Mouse (Mus musculus): ENCODE measurements around the gene Kirrel3. TPM values are rescaled to one million over a fixed set of nuclear protein-coding genes. Genes with fewer than 3 reads are reported as not detected.

Gene Kirrel3
- polyA plus RNA-seq, 1 experiment from 2014 or later, result 6.9 TPM

DNA sequence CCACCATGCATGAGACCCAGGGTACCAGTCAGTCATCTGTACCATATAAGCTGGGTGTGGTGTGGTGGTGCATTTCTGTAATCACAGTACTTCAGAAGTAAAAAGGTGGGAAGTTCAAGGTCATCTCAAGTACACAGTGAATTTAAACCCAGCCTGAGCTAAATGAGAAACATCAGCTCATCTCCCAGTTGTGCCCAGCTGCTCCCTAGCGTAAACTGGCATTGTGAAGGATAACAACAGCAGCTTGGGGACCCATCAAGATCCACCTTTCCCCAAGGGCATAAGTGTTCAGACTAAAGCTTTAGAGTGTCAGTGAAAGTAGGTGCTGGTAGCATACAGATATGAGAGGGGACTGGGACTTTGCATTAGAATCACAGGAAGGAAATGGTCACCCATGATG lies 488.6 kb downstream of the Kirrel3 start:
- Histone ChIP-seq H3K9me3 (ENCODE audit: control insufficient read depth, low read length) (no peaks in the 10 kb centered on the region), H3K4me3 (ENCODE audit: low read depth, low read length) (no peak overlapping the region), H3K4me2 (ENCODE audit: low read depth, low read length) (no peak overlapping the region), H3K4me1 (ENCODE audit: control insufficient read depth, insufficient read depth, low read length) (0 out of 2 replicates have a peak, but pooled peaks cover 7% of the 10 kb centered on the region), H3K27me3 (replicated peaks; ENCODE audit: control insufficient read depth, insufficient read depth, low read length) (no peaks in the 10 kb centered on the region), H3K27ac (replicated peaks; ENCODE audit: low read depth, low read length) (no peak overlapping the region), H3K36me3 (ENCODE audit: control insufficient read depth, insufficient read depth, low read length) (no peaks in the 10 kb centered on the region), H3K9ac (ENCODE audit: low read depth, low read length) (no peak overlapping the region)
- WGBS, result 90% methylated on average over 1 of the region's 1 CpGs
- ATAC-seq (ENCODE audit: low read depth) (no peak), DNase-seq (ENCODE audit: low spot score) (no peak)

DNA sequence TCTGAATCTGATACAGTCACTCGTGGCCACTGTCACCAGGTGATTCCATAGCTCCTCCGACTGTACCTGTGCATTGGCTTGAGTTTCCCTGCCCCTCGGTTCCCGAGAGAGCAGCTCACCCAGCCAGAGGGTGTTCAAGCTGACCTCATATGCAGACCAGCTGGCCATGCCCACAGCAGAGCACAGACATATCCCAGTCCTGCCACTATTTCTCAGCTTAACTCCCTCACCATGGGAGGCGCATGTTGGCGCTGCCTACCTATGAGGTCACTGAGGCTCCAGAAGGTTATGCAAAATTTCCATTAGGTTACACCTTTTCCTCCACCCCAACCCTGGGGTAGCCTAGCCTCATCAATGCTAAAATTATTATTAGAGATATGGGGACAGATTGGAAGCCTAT lies 489.6 kb downstream of the Kirrel3 start:
- Histone ChIP-seq H3K9ac (ENCODE audit: low read depth, low read length) (no peak overlapping the region), H3K4me2 (ENCODE audit: low read depth, low read length) (no peak overlapping the region), H3K9me3 (ENCODE audit: control insufficient read depth, low read length) (no peaks in the 10 kb centered on the region), H3K27ac (replicated peaks; ENCODE audit: low read depth, low read length) (no peak overlapping the region), H3K36me3 (ENCODE audit: control insufficient read depth, insufficient read depth, low read length) (no peaks in the 10 kb centered on the region), H3K4me1 (ENCODE audit: control insufficient read depth, insufficient read depth, low read length) (0 out of 2 replicates have a peak, but pooled peaks cover 4% of the 10 kb centered on the region), H3K27me3 (replicated peaks; ENCODE audit: control insufficient read depth, insufficient read depth, low read length) (no peaks in the 10 kb centered on the region), H3K4me3 (ENCODE audit: low read depth, low read length) (no peak overlapping the region)
- no peak for ATAC-seq (ENCODE audit: low read depth)
- DNase-seq (ENCODE audit: low spot score), result no peak
- WGBS, result 89% methylated on average over 6 of the region's 6 CpGs

DNA sequence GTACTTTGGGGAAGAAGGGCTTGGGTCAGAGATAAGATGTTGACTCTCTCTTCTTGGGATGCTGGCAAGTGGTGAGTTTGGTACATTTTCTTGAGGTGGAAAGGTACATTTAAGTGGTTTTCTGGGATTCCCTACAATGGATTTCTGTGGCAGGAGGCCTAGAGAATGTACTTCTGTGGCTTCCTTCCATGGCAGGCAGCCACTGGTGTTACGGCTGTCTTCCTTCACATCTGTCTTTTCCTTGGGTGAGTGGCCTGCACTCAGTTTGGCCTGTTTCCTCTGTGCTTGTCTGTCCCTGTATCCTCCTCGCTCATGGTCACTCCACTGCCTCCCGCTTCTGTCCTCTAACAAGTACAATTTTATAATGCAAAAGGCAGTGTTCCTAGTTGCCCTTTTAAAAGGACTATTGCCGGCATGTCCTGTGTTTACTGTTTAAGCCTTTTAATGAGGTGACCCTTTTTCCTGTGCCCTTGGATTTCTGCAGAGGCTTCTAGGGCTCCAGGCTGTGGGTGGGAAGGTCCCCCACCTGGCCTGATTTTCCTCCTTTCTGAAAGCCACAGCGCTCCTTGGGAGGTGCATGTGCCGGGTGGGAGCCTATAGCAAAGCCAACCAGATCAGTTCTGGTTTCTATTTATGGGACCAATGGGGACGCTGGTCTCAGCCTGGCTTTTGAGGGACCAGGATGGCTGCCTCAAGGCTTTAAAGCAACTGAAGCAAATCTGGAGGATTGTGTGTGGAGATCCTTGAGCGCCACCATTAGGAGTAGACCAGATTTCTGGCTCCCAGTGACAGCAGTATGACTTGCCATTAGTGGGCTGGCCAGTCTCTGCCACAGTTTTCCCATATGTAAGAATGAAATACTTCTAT lies 491.1 kb downstream of the Kirrel3 start:
- no peak overlapping the region for H3K27ac ChIP-seq (replicated peaks; ENCODE audit: low read depth, low read length)
- no peaks in the 10 kb centered on the region for H3K27me3 ChIP-seq (replicated peaks; ENCODE audit: control insufficient read depth, insufficient read depth, low read length)
- 0 out of 2 replicates have a peak, but pooled peaks cover 4% of the 10 kb centered on the region for H3K4me1 ChIP-seq (ENCODE audit: control insufficient read depth, insufficient read depth, low read length)
- H3K4me2 ChIP-seq (ENCODE audit: low read depth, low read length), result no peak overlapping the region
- ATAC-seq (ENCODE audit: low read depth) (no peak), DNase-seq (ENCODE audit: low spot score) (no peak)
- 72% methylated on average over 8 of the region's 8 CpGs for WGBS
- H3K4me3 ChIP-seq (ENCODE audit: low read depth, low read length), result no peak overlapping the region
- no peaks in the 10 kb centered on the region for H3K9me3 ChIP-seq (ENCODE audit: control insufficient read depth, low read length)
- H3K9ac ChIP-seq (ENCODE audit: low read depth, low read length), result no peak overlapping the region
- H3K36me3 ChIP-seq (ENCODE audit: control insufficient read depth, insufficient read depth, low read length), result no peaks in the 10 kb centered on the region

DNA sequence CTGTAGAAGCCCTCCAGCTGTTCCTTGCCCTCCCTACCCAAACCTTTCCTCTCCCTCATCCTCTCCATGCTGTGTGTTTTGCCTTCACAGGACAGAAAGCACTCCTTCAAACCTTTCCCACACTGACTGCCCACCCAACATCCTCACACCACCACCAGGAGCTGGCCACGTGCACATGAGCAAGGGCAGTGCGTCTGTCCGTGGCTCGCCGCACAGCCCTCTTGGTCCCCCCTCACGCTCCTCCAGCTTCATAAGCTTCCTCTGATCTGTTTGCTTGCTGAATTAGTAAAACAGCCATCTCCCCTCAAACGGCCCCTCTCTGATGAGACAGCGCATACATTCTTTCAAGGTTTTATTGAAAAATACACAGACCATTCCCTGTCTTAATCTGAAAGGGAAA lies 492.0 kb downstream of the Kirrel3 start:
- WGBS, result 74% methylated on average over 8 of the region's 8 CpGs
- no peaks in the 10 kb centered on the region for H3K27me3 ChIP-seq (replicated peaks; ENCODE audit: control insufficient read depth, insufficient read depth, low read length)
- H3K4me3 ChIP-seq (ENCODE audit: low read depth, low read length), result no peak overlapping the region
- H3K4me1 ChIP-seq (ENCODE audit: control insufficient read depth, insufficient read depth, low read length), result 0 out of 2 replicates have a peak, but pooled peaks cover 4% of the 10 kb centered on the region
- ATAC-seq (ENCODE audit: low read depth), result no peak
- no peaks in the 10 kb centered on the region for H3K9me3 ChIP-seq (ENCODE audit: control insufficient read depth, low read length)
- H3K36me3 ChIP-seq (ENCODE audit: control insufficient read depth, insufficient read depth, low read length), result no peaks in the 10 kb centered on the region
- no peak overlapping the region for H3K9ac ChIP-seq (ENCODE audit: low read depth, low read length)
- DNase-seq (ENCODE audit: low spot score), result no peak
- H3K4me2 ChIP-seq (ENCODE audit: low read depth, low read length), result no peak overlapping the region
- no peak overlapping the region for H3K27ac ChIP-seq (replicated peaks; ENCODE audit: low read depth, low read length)

DNA sequence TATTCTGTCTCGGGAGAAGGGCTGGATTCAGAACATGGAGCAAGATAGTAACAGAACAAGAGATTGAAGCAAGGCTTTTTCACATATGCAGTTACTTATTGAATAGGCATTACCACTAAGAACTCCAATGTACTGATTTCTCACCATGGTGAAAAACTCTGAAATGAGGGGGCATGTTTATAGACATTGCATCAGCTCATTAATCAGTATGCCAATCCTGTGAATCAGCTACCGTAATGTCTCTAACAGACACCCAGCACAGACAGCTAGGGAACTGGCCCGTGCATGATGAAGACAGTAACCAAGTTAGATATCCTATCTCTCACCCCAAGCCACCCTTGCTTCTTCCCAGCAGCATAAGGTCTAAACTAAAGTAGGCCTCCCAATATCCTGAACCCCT lies 492.5 kb downstream of the Kirrel3 start:
- Histone ChIP-seq H3K36me3 (ENCODE audit: control insufficient read depth, insufficient read depth, low read length) (no peaks in the 10 kb centered on the region), H3K4me1 (ENCODE audit: control insufficient read depth, insufficient read depth, low read length) (0 out of 2 replicates have a peak, but pooled peaks cover 4% of the 10 kb centered on the region), H3K27ac (replicated peaks; ENCODE audit: low read depth, low read length) (no peak overlapping the region), H3K27me3 (replicated peaks; ENCODE audit: control insufficient read depth, insufficient read depth, low read length) (no peaks in the 10 kb centered on the region), H3K4me2 (ENCODE audit: low read depth, low read length) (no peak overlapping the region), H3K9ac (ENCODE audit: low read depth, low read length) (no peak overlapping the region), H3K4me3 (ENCODE audit: low read depth, low read length) (no peak overlapping the region), H3K9me3 (ENCODE audit: control insufficient read depth, low read length) (no peaks in the 10 kb centered on the region)
- DNase-seq (ENCODE audit: low spot score), result no peak
- 66% methylated on average over 3 of the region's 3 CpGs for WGBS
- ATAC-seq (ENCODE audit: low read depth), result no peak

DNA sequence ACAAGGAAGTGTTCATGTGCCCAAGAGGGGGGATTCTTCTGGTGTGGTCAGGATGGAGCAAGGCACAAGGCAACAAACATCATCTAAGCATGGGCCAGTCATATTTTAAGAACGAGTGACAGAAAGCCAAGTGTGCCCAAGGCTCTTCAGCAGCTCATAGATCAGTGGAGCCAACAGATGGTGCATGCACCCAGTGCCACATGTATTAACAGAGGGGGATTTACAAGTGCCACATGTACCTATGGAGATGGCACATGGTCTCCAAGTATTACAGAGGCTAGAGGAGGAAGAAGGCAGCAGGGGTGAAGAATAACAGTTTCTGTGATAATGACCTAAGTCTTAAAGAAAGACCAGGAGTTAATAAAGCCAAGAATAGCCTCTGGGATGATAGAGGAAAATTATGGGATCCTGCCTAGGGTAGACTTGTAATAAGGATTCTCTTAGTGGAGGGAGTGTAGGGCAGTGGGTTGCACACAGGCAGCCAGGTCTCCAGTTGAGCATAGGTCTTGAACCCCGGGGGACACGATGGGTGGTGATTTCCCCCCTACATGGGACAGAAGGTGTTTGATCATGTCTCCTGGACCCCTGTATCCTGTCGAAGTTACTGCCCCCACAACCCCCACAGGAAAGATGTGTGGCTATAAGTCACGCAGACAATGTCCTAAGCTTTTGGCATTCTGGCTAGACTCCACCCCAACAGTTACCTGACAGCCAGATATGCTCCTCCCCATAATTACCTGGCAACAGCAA lies 495.0 kb downstream of the Kirrel3 start:
- Histone ChIP-seq H3K4me2 (ENCODE audit: low read depth, low read length) (no peak overlapping the region), H3K36me3 (ENCODE audit: control insufficient read depth, insufficient read depth, low read length) (no peaks in the 10 kb centered on the region), H3K27me3 (replicated peaks; ENCODE audit: control insufficient read depth, insufficient read depth, low read length) (no peaks in the 10 kb centered on the region), H3K27ac (replicated peaks; ENCODE audit: low read depth, low read length) (no peak overlapping the region), H3K4me3 (ENCODE audit: low read depth, low read length) (no peak overlapping the region), H3K9ac (ENCODE audit: low read depth, low read length) (no peak overlapping the region), H3K4me1 (ENCODE audit: control insufficient read depth, insufficient read depth, low read length) (0 out of 2 replicates have a peak, but pooled peaks cover 4% of the 10 kb centered on the region), H3K9me3 (ENCODE audit: control insufficient read depth, low read length) (no peaks in the 10 kb centered on the region)
- WGBS, result 78% methylated on average over 3 of the region's 5 CpGs
- ATAC-seq (ENCODE audit: low read depth), result no peak
- DNase-seq (ENCODE audit: low spot score), result no peak

DNA sequence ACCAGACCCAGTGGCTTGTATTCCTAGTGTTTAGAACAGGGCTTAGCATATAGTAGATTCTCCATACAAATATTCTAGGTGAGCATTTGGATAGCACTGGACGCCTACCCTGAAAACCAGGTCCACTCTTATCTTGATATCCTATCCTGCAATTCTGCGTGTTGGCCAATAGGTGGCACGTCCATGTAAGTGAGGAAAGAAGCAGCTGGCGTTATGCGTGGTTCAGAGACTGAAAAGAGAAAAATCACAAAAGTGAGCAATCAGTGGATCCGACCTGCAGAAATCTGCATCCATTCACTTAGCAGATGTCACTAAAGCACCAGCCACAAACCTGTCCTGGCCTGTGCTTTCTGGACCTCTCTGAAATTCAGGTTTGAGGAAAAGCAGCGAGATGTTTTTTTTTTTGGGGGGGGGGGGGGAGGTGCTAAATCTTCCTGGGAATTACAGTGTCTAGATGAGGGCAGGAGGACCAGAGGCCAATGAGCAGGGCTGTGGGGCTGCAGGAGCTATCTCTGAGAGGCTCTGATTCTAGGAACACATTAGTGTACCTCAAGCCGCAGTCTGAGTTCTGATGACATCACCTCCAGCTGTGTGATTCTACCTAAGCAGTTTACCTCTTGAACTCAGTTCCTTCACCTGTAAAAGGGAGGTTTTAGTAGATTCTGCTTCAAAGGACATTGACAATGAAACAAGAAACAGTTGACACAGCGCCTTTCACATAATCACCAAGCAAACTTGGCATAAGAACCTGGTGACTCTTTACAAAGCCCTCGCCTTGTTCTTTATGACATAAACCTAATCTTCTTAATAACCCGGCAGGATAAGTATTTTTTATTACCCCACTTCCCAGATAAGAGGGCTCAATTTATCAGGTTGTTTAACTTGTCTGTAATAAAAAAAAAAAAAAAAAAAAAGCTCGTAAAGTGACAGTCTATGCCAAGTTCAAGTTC lies 498.1 kb downstream of the Kirrel3 start:
- WGBS, result 35% methylated on average over 12 of the region's 12 CpGs
- Histone ChIP-seq H3K9ac (ENCODE audit: low read depth, low read length) (no peak overlapping the region), H3K4me2 (ENCODE audit: low read depth, low read length) (peak overlapping the region; percentile 29), H3K36me3 (ENCODE audit: control insufficient read depth, insufficient read depth, low read length) (no peaks in the 10 kb centered on the region), H3K4me3 (ENCODE audit: low read depth, low read length) (no peak overlapping the region), H3K9me3 (ENCODE audit: control insufficient read depth, low read length) (no peaks in the 10 kb centered on the region), H3K27me3 (replicated peaks; ENCODE audit: control insufficient read depth, insufficient read depth, low read length) (no peaks in the 10 kb centered on the region), H3K27ac (replicated peaks; ENCODE audit: low read depth, low read length) (no peak overlapping the region), H3K4me1 (ENCODE audit: control insufficient read depth, insufficient read depth, low read length) (no peaks in the 10 kb centered on the region)
- DNase-seq (ENCODE audit: low spot score) (peak; percentile 84), ATAC-seq (ENCODE audit: low read depth) (no peak)

DNA sequence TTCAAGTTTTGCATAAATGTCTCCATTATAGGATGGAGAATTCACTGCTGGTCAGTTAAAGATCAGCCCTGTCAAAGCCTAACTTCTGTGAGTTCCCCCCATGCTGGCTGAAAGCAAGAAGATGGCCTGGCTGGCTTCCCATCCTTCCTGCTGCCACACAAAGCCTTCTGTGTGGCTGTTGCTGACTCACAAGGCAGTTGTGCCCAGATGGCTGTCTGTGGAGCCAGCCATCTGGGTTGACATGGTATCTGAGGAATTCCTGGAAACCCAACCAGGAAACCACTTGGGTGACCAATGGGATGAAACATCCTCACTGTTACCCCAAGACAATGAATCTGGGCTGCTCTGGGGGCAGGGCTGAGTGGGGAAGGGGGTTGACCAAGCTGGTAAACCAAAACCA lies 500.5 kb downstream of the Kirrel3 start:
- no peak overlapping the region for H3K27ac ChIP-seq (replicated peaks; ENCODE audit: low read depth, low read length)
- no peak overlapping the region for H3K4me3 ChIP-seq (ENCODE audit: low read depth, low read length)
- no peak for ATAC-seq (ENCODE audit: low read depth)
- H3K4me2 ChIP-seq (ENCODE audit: low read depth, low read length), result no peak overlapping the region
- no peaks in the 10 kb centered on the region for H3K4me1 ChIP-seq (ENCODE audit: control insufficient read depth, insufficient read depth, low read length)
- peak; percentile 39 for DNase-seq (ENCODE audit: low spot score)
- H3K27me3 ChIP-seq (replicated peaks; ENCODE audit: control insufficient read depth, insufficient read depth, low read length), result no peaks in the 10 kb centered on the region
- no peak overlapping the region for H3K9ac ChIP-seq (ENCODE audit: low read depth, low read length)
- H3K9me3 ChIP-seq (ENCODE audit: control insufficient read depth, low read length), result no peaks in the 10 kb centered on the region
- no peaks in the 10 kb centered on the region for H3K36me3 ChIP-seq (ENCODE audit: control insufficient read depth, insufficient read depth, low read length)
